Mouse (Mus musculus) layer of hippocampus, adult 18-20 months (tissue): Measurements from ENCODE around the gene Col5a3. TPM values are rescaled to one million over a fixed set of nuclear protein-coding genes. Genes with fewer than 3 reads are reported as not detected.

Experiments
- total RNA-seq, 2 experiments: library from RNA; stranded (reverse); gene quantifications; 2 replicates each; pipeline ENCODE4 v1.2.3; 2021

Gene Col5a3
- total RNA-seq, 2 experiments from 2014 or later = 1.7 to 2.0 TPM

Other genes with a start within 250 kb of the Col5a3 start
- gene Zfp846, start 233.8 kb downstream of the Col5a3 start, total RNA-seq = 10 to 100 TPM; 17.1 to 18.0 TPM
- gene Ubl5, start 172.2 kb downstream of the Col5a3 start, total RNA-seq = 100 to 1,000 TPM; 287 to 295 TPM
- 10 to 100 TPM; 22.5 to 22.7 TPM for gene Fbxl12, start 170.3 kb downstream of the Col5a3 start, total RNA-seq
- gene Pin1, start 163.0 kb downstream of the Col5a3 start, total RNA-seq = 10 to 100 TPM; 33.9 to 34.8 TPM
- 10 to 100 TPM; 32.0 to 38.5 TPM for gene Olfm2, start 68.7 kb downstream of the Col5a3 start, total RNA-seq
- gene Rdh8, start 3.4 kb upstream of the Col5a3 start, total RNA-seq = not detected
- gene A230050P20Rik, start 53.6 kb upstream of the Col5a3 start, total RNA-seq = 10 to 100 TPM; 66.8 to 70.4 TPM
- 10 to 100 TPM in 1 of 2 experiments, 1 to 10 TPM in 1; 9.9 to 10.6 TPM for gene Angptl6, start 64.7 kb upstream of the Col5a3 start, total RNA-seq
- 10 to 100 TPM; 24.1 to 25.3 TPM for gene Ppan, start 73.1 kb upstream of the Col5a3 start, total RNA-seq
- 100 to 1,000 TPM; 124 to 132 TPM for gene Eif3g, start 83.6 kb upstream of the Col5a3 start, total RNA-seq
- 10 to 100 TPM; 32.1 to 34.7 TPM for gene Dnmt1, start 144.8 kb upstream of the Col5a3 start, total RNA-seq
- 1 to 10 TPM; 1.6 to 2.1 TPM for gene S1pr2, start 161.7 kb upstream of the Col5a3 start, total RNA-seq
- 10 to 100 TPM; 61.0 to 61.9 TPM for gene Mrpl4, start 187.7 kb upstream of the Col5a3 start, total RNA-seq
- 1 to 10 TPM; 2.0 to 2.6 TPM for gene Icam1, start 200.9 kb upstream of the Col5a3 start, total RNA-seq
- 1 to 10 TPM in 1 of 2 experiments, under 1 TPM in 1; 0.97 to 1.2 TPM for gene Icam4, start 214.3 kb upstream of the Col5a3 start, total RNA-seq
- gene Icam5, start 217.0 kb upstream of the Col5a3 start, total RNA-seq = 100 to 1,000 TPM; 379 to 387 TPM